Mouse (Mus musculus): ENCODE data around the gene Nr1h2. TPM values are rescaled to one million over a fixed set of nuclear protein-coding genes. Genes with fewer than 3 reads are reported as not detected.

The Nr1h2 gene
- 74.6 and 76.2 TPM in 2 replicates for polyA plus RNA-seq (2016; fragmentation: Nextera tagmentation; extraction: Ambion mirVana)

GRCm38 (mm10) chr7:44553826-44554225 lies at the start of gene Nr1h2:
Nr1h2 (minus strand) TSS chr7:44553951.
- H3K4me1 ChIP-seq = peaks cover 22% of the 10 kb centered on the region
- peak; percentile 96 for DNase-seq (ENCODE audit: extremely low spot score, low spot score)
- H3K27me3 ChIP-seq (ENCODE audit: poor library complexity, severe bottlenecking) = no peaks in the 10 kb centered on the region
- H3K4me3 ChIP-seq = peak within 1 kb of the TSS; percentile 89
- H3K9me3 ChIP-seq = no peaks in the 10 kb centered on the region
- peak within 1 kb of the TSS; percentile 90 for H3K27ac ChIP-seq
- H3K36me3 ChIP-seq (replicated peaks) = peaks cover 34% of the 10 kb centered on the region
- WGBS = under 1% methylated on average over 22 of the region's 22 CpGs

- no peaks in the 10 kb centered on the region for H3K9me3 ChIP-seq
- H3K27ac ChIP-seq = peak overlapping the region; percentile 84
- 4% methylated on average over 20 of the region's 20 CpGs for WGBS
- H3K36me3 ChIP-seq (replicated peaks) = no peaks in the 10 kb centered on the region
- peak; percentile 44 for DNase-seq (ENCODE audit: extremely low spot score, low spot score)
- H3K4me3 ChIP-seq = peak overlapping the region; percentile 51
- H3K4me1 ChIP-seq = peaks cover 62% of the 10 kb centered on the region
- H3K27me3 ChIP-seq (ENCODE audit: poor library complexity, severe bottlenecking) = peaks cover 86% of the 10 kb centered on the region
These were observed 49.6 kb upstream of the Nr1h2 start for GRCm38 (mm10) chr7:44603186-44603855.

- WGBS = 15% methylated on average over 11 of the region's 11 CpGs
- Histone ChIP-seq H3K36me3 (replicated peaks) (no peaks in the 10 kb centered on the region), H3K27me3 (ENCODE audit: poor library complexity, severe bottlenecking) (peaks cover 78% of the 10 kb centered on the region), H3K27ac (peak overlapping the region; percentile 84), H3K4me3 (peak overlapping the region; percentile 51), H3K9me3 (no peaks in the 10 kb centered on the region), H3K4me1 (peaks cover 62% of the 10 kb centered on the region)
- no peak for DNase-seq (ENCODE audit: extremely low spot score, low spot score)
These were observed 48.7 kb upstream of the Nr1h2 start for GRCm38 (mm10) chr7:44602443-44602842.

GRCm38 (mm10) chr7:44601646-44602045 lies 47.9 kb upstream of the Nr1h2 start:
- Histone ChIP-seq H3K4me3 (peak overlapping the region; percentile 17; the same call in 1 of the 2 replicates), H3K27ac (peak overlapping the region; percentile 36), H3K9me3 (no peaks in the 10 kb centered on the region), H3K27me3 (ENCODE audit: poor library complexity, severe bottlenecking) (peaks cover 70% of the 10 kb centered on the region), H3K4me1 (peaks cover 62% of the 10 kb centered on the region), H3K36me3 (replicated peaks) (no peaks in the 10 kb centered on the region)
- WGBS = 17% methylated on average over 19 of the region's 19 CpGs
- no peak for DNase-seq (ENCODE audit: extremely low spot score, low spot score)

GRCm38 (mm10) chr7:44600691-44601262 lies 47.0 kb upstream of the Nr1h2 start:
- no peaks in the 10 kb centered on the region for H3K9me3 ChIP-seq
- H3K4me1 ChIP-seq = peaks cover 54% of the 10 kb centered on the region
- no peak overlapping the region for H3K4me3 ChIP-seq
- 82% methylated on average over 10 of the region's 10 CpGs for WGBS
- no peak overlapping the region for H3K27ac ChIP-seq
- peaks cover 6% of the 10 kb centered on the region for H3K36me3 ChIP-seq (replicated peaks)
- H3K27me3 ChIP-seq (ENCODE audit: poor library complexity, severe bottlenecking) = peaks cover 61% of the 10 kb centered on the region
- DNase-seq (ENCODE audit: extremely low spot score, low spot score) = no peak

GRCm38 (mm10) chr7:44598336-44598735 lies 44.6 kb upstream of the Nr1h2 start:
- Histone ChIP-seq H3K9me3 (no peaks in the 10 kb centered on the region), H3K4me1 (peaks cover 43% of the 10 kb centered on the region), H3K4me3 (no peak overlapping the region), H3K36me3 (replicated peaks) (peaks cover 11% of the 10 kb centered on the region), H3K27ac (no peak overlapping the region), H3K27me3 (ENCODE audit: poor library complexity, severe bottlenecking) (peaks cover 42% of the 10 kb centered on the region)
- DNase-seq (ENCODE audit: extremely low spot score, low spot score) = no peak
- WGBS = 81% methylated on average over 12 of the region's 12 CpGs

GRCm38 (mm10) chr7:44597666-44598065 lies 43.9 kb upstream of the Nr1h2 start:
- no peaks in the 10 kb centered on the region for H3K9me3 ChIP-seq
- no peak for DNase-seq (ENCODE audit: extremely low spot score, low spot score)
- no peak overlapping the region for H3K27ac ChIP-seq
- 94% methylated on average over 4 of the region's 4 CpGs for WGBS
- peaks cover 43% of the 10 kb centered on the region for H3K4me1 ChIP-seq
- H3K27me3 ChIP-seq (ENCODE audit: poor library complexity, severe bottlenecking) = peaks cover 42% of the 10 kb centered on the region
- peaks cover 11% of the 10 kb centered on the region for H3K36me3 ChIP-seq (replicated peaks)
- H3K4me3 ChIP-seq = no peak overlapping the region

GRCm38 (mm10) chr7:44596996-44597538 lies 43.3 kb upstream of the Nr1h2 start:
- Histone ChIP-seq H3K4me1 (peaks cover 43% of the 10 kb centered on the region), H3K4me3 (no peak overlapping the region), H3K9me3 (no peaks in the 10 kb centered on the region), H3K36me3 (replicated peaks) (peaks cover 11% of the 10 kb centered on the region), H3K27me3 (ENCODE audit: poor library complexity, severe bottlenecking) (peaks cover 42% of the 10 kb centered on the region), H3K27ac (no peak overlapping the region)
- 64% methylated on average over 5 of the region's 5 CpGs for WGBS
- no peak for DNase-seq (ENCODE audit: extremely low spot score, low spot score)

- H3K36me3 ChIP-seq (replicated peaks) = peaks cover 11% of the 10 kb centered on the region
- WGBS = 93% methylated on average over 6 of the region's 6 CpGs
- no peak for DNase-seq (ENCODE audit: extremely low spot score, low spot score)
- no peaks in the 10 kb centered on the region for H3K9me3 ChIP-seq
- peaks cover 44% of the 10 kb centered on the region for H3K4me1 ChIP-seq
- no peak overlapping the region for H3K4me3 ChIP-seq
- H3K27me3 ChIP-seq (ENCODE audit: poor library complexity, severe bottlenecking) = peaks cover 42% of the 10 kb centered on the region
- no peak overlapping the region for H3K27ac ChIP-seq
These were observed 42.3 kb upstream of the Nr1h2 start for GRCm38 (mm10) chr7:44596051-44596450.

- H3K4me3 ChIP-seq = no peak overlapping the region
- no peak overlapping the region for H3K27ac ChIP-seq
- DNase-seq (ENCODE audit: extremely low spot score, low spot score) = no peak
- H3K4me1 ChIP-seq = peaks cover 49% of the 10 kb centered on the region
- H3K27me3 ChIP-seq (ENCODE audit: poor library complexity, severe bottlenecking) = peaks cover 41% of the 10 kb centered on the region
- no peaks in the 10 kb centered on the region for H3K9me3 ChIP-seq
- 92% methylated on average over 20 of the region's 20 CpGs for WGBS
- H3K36me3 ChIP-seq (replicated peaks) = peaks cover 11% of the 10 kb centered on the region
These were observed 41.4 kb upstream of the Nr1h2 start for GRCm38 (mm10) chr7:44595131-44595561.

GRCm38 (mm10) chr7:44594291-44594690 lies 40.5 kb upstream of the Nr1h2 start:
- Histone ChIP-seq H3K27ac (no peak overlapping the region), H3K4me3 (peak overlapping the region; percentile 74; the same call in 1 of the 2 replicates), H3K9me3 (no peaks in the 10 kb centered on the region), H3K27me3 (ENCODE audit: poor library complexity, severe bottlenecking) (peaks cover 45% of the 10 kb centered on the region), H3K4me1 (peaks cover 58% of the 10 kb centered on the region), H3K36me3 (replicated peaks) (peaks cover 11% of the 10 kb centered on the region)
- DNase-seq (ENCODE audit: extremely low spot score, low spot score) = no peak
- WGBS = 67% methylated on average over 6 of the region's 6 CpGs

- H3K27me3 ChIP-seq (ENCODE audit: poor library complexity, severe bottlenecking) = peaks cover 50% of the 10 kb centered on the region
- peaks cover 63% of the 10 kb centered on the region for H3K4me1 ChIP-seq
- H3K27ac ChIP-seq = 0 out of 2 replicates have a peak overlapping the region, but pooled peaks have one; percentile 11
- H3K4me3 ChIP-seq = peak overlapping the region; percentile 74
- H3K36me3 ChIP-seq (replicated peaks) = peaks cover 11% of the 10 kb centered on the region
- under 1% methylated on average over 22 of the region's 22 CpGs for WGBS
- DNase-seq (ENCODE audit: extremely low spot score, low spot score) = peak; percentile 93
- no peaks in the 10 kb centered on the region for H3K9me3 ChIP-seq
These were observed 40.0 kb upstream of the Nr1h2 start for GRCm38 (mm10) chr7:44593775-44594174.

- peak overlapping the region; percentile 74 for H3K4me3 ChIP-seq
- peaks cover 57% of the 10 kb centered on the region for H3K27me3 ChIP-seq (ENCODE audit: poor library complexity, severe bottlenecking)
These were observed 39.3 kb upstream of the Nr1h2 start for GRCm38 (mm10) chr7:44593051-44593450.

More at GRCm38 (mm10) chr7:44593051-44593450, 39.3 kb upstream of the Nr1h2 start:
- H3K36me3 ChIP-seq (replicated peaks) = peaks cover 11% of the 10 kb centered on the region
- no peak for DNase-seq (ENCODE audit: extremely low spot score, low spot score)
- H3K4me1 ChIP-seq = peaks cover 70% of the 10 kb centered on the region
- no peak overlapping the region for H3K27ac ChIP-seq
- no peaks in the 10 kb centered on the region for H3K9me3 ChIP-seq
- WGBS = 4% methylated on average over 15 of the region's 15 CpGs

Data from forebrain, embryonic 10.5 days (tissue).